11 mouse cellular contexts compared by ENCODE assay signal in the genomic region with DNA sequence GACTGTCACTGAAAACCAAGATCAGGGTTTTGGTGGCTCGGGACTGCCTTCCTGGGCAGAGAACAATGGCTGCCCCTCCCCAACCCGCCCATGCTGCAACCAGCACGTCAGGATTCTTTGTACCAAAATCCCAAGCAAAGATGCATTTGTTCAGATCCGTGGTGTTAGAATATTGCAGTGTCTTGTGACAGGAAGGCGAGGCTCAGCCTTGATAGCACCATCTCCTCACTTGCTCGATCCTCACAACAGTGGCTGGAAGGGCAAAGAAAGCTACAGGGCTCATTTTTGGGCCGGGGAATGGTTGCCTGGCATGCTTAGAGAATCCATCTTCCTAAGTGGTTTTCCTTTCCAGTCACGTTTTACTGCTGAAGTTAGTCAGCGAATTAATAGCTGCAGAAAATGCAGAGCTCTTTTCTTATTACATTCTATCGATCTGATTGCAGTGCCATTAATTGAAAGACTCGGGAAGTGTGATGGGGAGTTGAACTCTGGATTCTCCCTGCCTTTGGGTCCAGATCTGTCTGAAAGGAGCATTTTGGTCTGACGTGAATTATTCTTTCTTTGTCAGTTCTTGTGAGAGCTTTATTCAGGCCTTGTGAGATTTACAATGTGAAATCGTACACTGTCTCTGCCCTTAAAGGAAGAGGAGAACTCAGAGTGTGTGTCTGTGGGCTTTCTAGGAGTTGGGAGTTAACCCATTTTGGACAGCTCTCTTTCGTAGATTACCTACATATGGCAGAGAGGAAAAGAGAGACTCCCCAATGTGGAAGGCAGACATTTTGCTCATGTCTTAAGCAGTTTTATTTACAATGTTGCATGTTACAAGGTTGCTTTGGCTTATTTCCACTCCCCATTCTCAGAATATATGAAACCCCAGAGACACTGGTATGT.
DNase-seq lines count a peak whose midpoint lies in the region; ATAC-seq and TF ChIP-seq lines count a peak whose summit lies in the region.
"Had no signal": no experiment of that assay in that cellular context is flagged by ENCODE, and none has a peak within 500 bp of the region (broad histone marks: within the 10 kb centered on the region; RNA-seq: fewer than 3 reads in every experiment).

No protein-coding gene starts in this region.

- H3K4me2 ChIP-seq in forebrain, embryonic 12.5 days, result peak overlapping the region; percentile 34
- no peak overlapping the region for H3K4me2 ChIP-seq in limb, embryonic 14.5 days (replicated peaks; ENCODE audit: low read depth, low read length, severe bottlenecking)

- no peak overlapping the region for H3K4me3 ChIP-seq in left cerebral cortex, adult 2 months
- H3K4me3 ChIP-seq in forebrain, embryonic 12.5 days (replicated peaks), result no peak overlapping the region
- H3K4me3 ChIP-seq in limb, embryonic 14.5 days (replicated peaks; ENCODE audit: low read length), result no peak overlapping the region

- TF ChIP-seq POLR2A in limb, embryonic 14.5 days (IDR thresholded peaks at IDR 0.05; ENCODE audit: borderline replicate concordance, extremely low read depth, insufficient read depth, insufficient read length), result no peak

- WGBS in forebrain, embryonic 12.5 days, result 28% methylated on average over 14 of the region's 14 CpGs
- WGBS in limb, embryonic 14.5 days, result 51% methylated on average over 14 of the region's 14 CpGs

- no peaks in the 10 kb centered on the region for H3K9me3 ChIP-seq in forebrain, embryonic 12.5 days
- no peaks in the 10 kb centered on the region for H3K9me3 ChIP-seq in limb, embryonic 14.5 days (ENCODE audit: control insufficient read depth, low read length)

- H3K4me1 ChIP-seq in forebrain, embryonic 12.5 days, result peaks cover 56% of the 10 kb centered on the region
- peaks cover 38% of the 10 kb centered on the region for H3K4me1 ChIP-seq in limb, embryonic 14.5 days (ENCODE audit: control insufficient read depth, insufficient read depth, low read length)

- H3K36me3 ChIP-seq in forebrain, embryonic 12.5 days (replicated peaks), result no peaks in the 10 kb centered on the region
- no peaks in the 10 kb centered on the region for H3K36me3 ChIP-seq in limb, embryonic 14.5 days (ENCODE audit: control insufficient read depth, insufficient read depth, low read length)

- H3K27me3 ChIP-seq in forebrain, embryonic 12.5 days, result no peaks in the 10 kb centered on the region
- H3K27me3 ChIP-seq in limb, embryonic 14.5 days (ENCODE audit: control insufficient read depth, insufficient read depth, low read length), result no peaks in the 10 kb centered on the region

- peak overlapping the region; percentile 99; the same call in 1 of the 2 replicates for H3K27ac ChIP-seq in left cerebral cortex, adult 2 months
- H3K27ac ChIP-seq in forebrain, embryonic 12.5 days, result peak overlapping the region; percentile 83
- H3K27ac ChIP-seq in limb, embryonic 14.5 days (replicated peaks; ENCODE audit: low read depth, low read length), result peak overlapping the region; percentile 16; the same call in 1 of the 2 replicates

- DNase-seq in left cerebral cortex, adult 2 months (ENCODE audit: extremely low spot score in 1 of 2, low spot score in 2 of 2), result no peak
- no peak for DNase-seq in left cerebral cortex, postnatal 25 days (ENCODE audit: low spot score in 2 of 2)
- no peak for DNase-seq in limb, embryonic 14.5 days (ENCODE audit: low spot score)
- DNase-seq in retina, embryonic 14.5 days (ENCODE audit: low spot score), result peak; percentile 6
- no peak for DNase-seq in urinary bladder, postnatal 4 days (ENCODE audit: low spot score in 2 of 2)
- DNase-seq in lung, adult 18-20 months, result no peak
- no peak for DNase-seq in lung, postnatal 14 days
- DNase-seq: adrenal gland, postnatal 14 days; cerebellum, postnatal 36 days; gastrocnemius, postnatal 10 days had no signal

- 0 out of 2 replicates have a peak, but pooled peaks have one; percentile 12 for ATAC-seq in forebrain, embryonic 12.5 days (ENCODE audit: low FRiP score)
- ATAC-seq in limb, embryonic 14.5 days (ENCODE audit: low FRiP score, low read depth), result no peak

- intact Hi-C loops in left cerebral cortex, adult 2 months (cut with DNase I), result loop anchor here (5.0 kb wide), 2 partner anchors 148 to 577 kb away; no protein-coding TSS in a partner anchor
- intact Hi-C loops in left cerebral cortex, postnatal 25 days (cut with DNase I), result loop anchor here (5.0 kb wide), 2 partner anchors 148 to 577 kb away; no protein-coding TSS in a partner anchor

- no peak overlapping the region; the same call in 1 of the 2 replicates for H3K9ac ChIP-seq in forebrain, embryonic 12.5 days
- H3K9ac ChIP-seq in limb, embryonic 14.5 days (ENCODE audit: low read depth, low read length, severe bottlenecking), result no peak overlapping the region

- no peak for TF ChIP-seq CTCF in left cerebral cortex, adult 2 months (IDR thresholded peaks at IDR 0.05)

Comparison
In these comparisons a context has a peak if more than half of its experiments do, and no peak if none do; other contexts are left out.
1. H3K27ac ChIP-seq: peak in every context shown above with its lines; median percentile 99 in left cerebral cortex, adult 2 months; 83 in forebrain, embryonic 12.5 days; 16 in limb, embryonic 14.5 days.